Mouse (Mus musculus) intestine, embryonic 14.5 days (tissue): ENCODE data around the gene Lyst. TPM values are rescaled to one million over a fixed set of nuclear protein-coding genes. Genes with fewer than 3 reads are reported as not detected.

Experiments used
- ATAC-seq: fragments of 200-750 bp; cut with Nextera tagmentation; replicated peaks from 2 replicates; pipeline ENCODE4 v1.8.0; 2017; ENCODE audit warnings: low read depth, moderate number of reproducible peaks, moderate TSS enrichment, moderate library complexity; ENCODE audit not compliant: low FRiP score, low TSS enrichment
- DNase-seq: peaks from one replicate; pipeline ENCODE4 v3.0.0-alpha.2; 2018; ENCODE audit warnings: low spot score
- H3K27ac ChIP-seq: fragments of 300-500 bp; sonication (generic); 2 replicates; pipeline ENCODE4 v1.5.1; 2014; ENCODE audit warnings: low read depth, mild to moderate bottlenecking, control low read depth
- H3K27me3 ChIP-seq: fragments of 300-500 bp; sonication (generic); replicated peaks from 2 replicates; pipeline ENCODE4 v1.6.1; 2014; ENCODE audit warnings: low read length, control low read depth; ENCODE audit not compliant: control insufficient read depth, insufficient read depth
- H3K36me3 ChIP-seq: fragments of 300-500 bp; sonication (generic); 2 replicates; pipeline ENCODE4 v1.6.1; 2014; ENCODE audit warnings: low read length, control low read depth; ENCODE audit not compliant: control insufficient read depth, insufficient read depth
- H3K4me1 ChIP-seq: fragments of 300-500 bp; sonication (generic); replicated peaks from 2 replicates; pipeline ENCODE4 v1.6.1; 2014; ENCODE audit warnings: low read length, control low read depth, mixed read lengths; ENCODE audit not compliant: control insufficient read depth, insufficient read depth
- H3K4me2 ChIP-seq: fragments of 300-500 bp; sonication (generic); 2 replicates; pipeline ENCODE4 v1.6.1; 2014; ENCODE audit warnings: low read length
- H3K4me3 ChIP-seq: fragments of 300-500 bp; sonication (generic); 2 replicates; pipeline ENCODE4 v1.5.1; 2014; ENCODE audit warnings: low read depth, low read length, control low read depth, mixed read lengths
- H3K9ac ChIP-seq: fragments of 300-500 bp; sonication (generic); 2 replicates; pipeline ENCODE4 v1.6.1; 2014; ENCODE audit warnings: mild to moderate bottlenecking, low read length
- H3K9me3 ChIP-seq: fragments of 300-500 bp; sonication (generic); 2 replicates; pipeline ENCODE4 v1.6.1; 2016; ENCODE audit warnings: low read length, control low read depth; ENCODE audit not compliant: control insufficient read depth
- WGBS: fragments of 180-500 bp; shearing (Covaris S2); extraction: QIAGEN DNeasy Blood & Tissue Kit; methylation state at CpG from one replicate; pipeline ENCODE4 v1.1.7; 2014; 5-methylcytosine and 5-hydroxymethylcytosine counted together
- polyA plus RNA-seq: library from polyadenylated mRNA; unstranded; fragments of >200 nt; fragmentation: Nextera tagmentation; extraction: Ambion mirVana; gene quantifications from 2 replicates; pipeline ENCODE4 v1.2.1, GENCODE M21; 2014

Gene Lyst
- polyA plus RNA-seq, 1 experiment from 2014 or later, result 6.5 TPM

GRCm38 (mm10) chr13:13569603-13570002, 20.6 kb upstream of the Lyst start:
- no peak overlapping the region for H3K4me2 ChIP-seq
- ATAC-seq (no peak), DNase-seq (no peak)
- H3K9me3 ChIP-seq, result no peaks in the 10 kb centered on the region
- H3K4me1 ChIP-seq, result no peaks in the 10 kb centered on the region
- H3K9ac ChIP-seq, result no peak overlapping the region
- H3K4me3 ChIP-seq, result no peak overlapping the region
- no peaks in the 10 kb centered on the region for H3K27me3 ChIP-seq
- H3K27ac ChIP-seq, result no peak overlapping the region
- H3K36me3 ChIP-seq, result no peaks in the 10 kb centered on the region

GRCm38 (mm10) chr13:13572060-13572835, 17.9 kb upstream of the Lyst start:
- WGBS, result 81% methylated on average over 10 of the region's 10 CpGs
- Histone ChIP-seq H3K9ac (no peak overlapping the region), H3K4me2 (no peak overlapping the region), H3K27ac (no peak overlapping the region), H3K4me3 (no peak overlapping the region), H3K27me3 (no peaks in the 10 kb centered on the region), H3K4me1 (no peaks in the 10 kb centered on the region), H3K36me3 (no peaks in the 10 kb centered on the region), H3K9me3 (no peaks in the 10 kb centered on the region)
- no peak for DNase-seq
- no peak for ATAC-seq

GRCm38 (mm10) chr13:13572941-13573340, 17.3 kb upstream of the Lyst start:
- Histone ChIP-seq H3K36me3 (no peaks in the 10 kb centered on the region), H3K9me3 (no peaks in the 10 kb centered on the region), H3K4me2 (no peak overlapping the region), H3K27me3 (no peaks in the 10 kb centered on the region), H3K4me1 (no peaks in the 10 kb centered on the region), H3K9ac (no peak overlapping the region), H3K4me3 (no peak overlapping the region), H3K27ac (no peak overlapping the region)
- no peak for ATAC-seq
- 84% methylated on average over 2 of the region's 2 CpGs for WGBS
- DNase-seq, result no peak

- Histone ChIP-seq H3K27me3 (no peaks in the 10 kb centered on the region), H3K4me3 (no peak overlapping the region), H3K9me3 (no peaks in the 10 kb centered on the region), H3K4me1 (no peaks in the 10 kb centered on the region), H3K27ac (no peak overlapping the region), H3K4me2 (no peak overlapping the region), H3K9ac (no peak overlapping the region), H3K36me3 (no peaks in the 10 kb centered on the region)
- no peak for ATAC-seq
- 60% methylated on average over 5 of the region's 5 CpGs for WGBS
- DNase-seq, result no peak
These were observed 16.5 kb upstream of the Lyst start for GRCm38 (mm10) chr13:13573572-13574257.

GRCm38 (mm10) chr13:13574258-13574870, 15.8 kb upstream of the Lyst start:
- Histone ChIP-seq H3K4me1 (no peaks in the 10 kb centered on the region), H3K9me3 (no peaks in the 10 kb centered on the region), H3K4me2 (no peak overlapping the region), H3K4me3 (no peak overlapping the region), H3K27ac (no peak overlapping the region), H3K27me3 (no peaks in the 10 kb centered on the region), H3K36me3 (no peaks in the 10 kb centered on the region), H3K9ac (no peak overlapping the region)
- DNase-seq, result no peak
- 86% methylated on average over 8 of the region's 8 CpGs for WGBS
- ATAC-seq, result no peak

GRCm38 (mm10) chr13:13575106-13575505, 15.1 kb upstream of the Lyst start:
- 78% methylated on average over 8 of the region's 8 CpGs for whole genome bisulfite sequencing
- H3K27me3 ChIP-seq, result no peaks in the 10 kb centered on the region
- DNase-seq, result no peak

GRCm38 (mm10) chr13:13576469-13577205, 13.6 kb upstream of the Lyst start:
- no peaks in the 10 kb centered on the region for H3K9me3 ChIP-seq
- ATAC-seq (no peak), DNase-seq (no peak)
- no peaks in the 10 kb centered on the region for H3K36me3 ChIP-seq
- no peak overlapping the region for H3K4me3 ChIP-seq
- H3K4me1 ChIP-seq, result no peaks in the 10 kb centered on the region
- 54% methylated on average over 8 of the region's 8 CpGs for WGBS
- H3K27ac ChIP-seq, result no peak overlapping the region
- no peaks in the 10 kb centered on the region for H3K27me3 ChIP-seq
- H3K4me2 ChIP-seq, result no peak overlapping the region
- H3K9ac ChIP-seq, result no peak overlapping the region

More at GRCm38 (mm10) chr13:13575106-13575505, 15.1 kb upstream of the Lyst start:
- H3K4me2 ChIP-seq, result no peak overlapping the region
- no peak overlapping the region for H3K9ac ChIP-seq
- no peak overlapping the region for H3K4me3 ChIP-seq
- no peaks in the 10 kb centered on the region for H3K36me3 ChIP-seq
- H3K27ac ChIP-seq, result no peak overlapping the region
- H3K4me1 ChIP-seq, result no peaks in the 10 kb centered on the region
- ATAC-seq, result no peak
- no peaks in the 10 kb centered on the region for H3K9me3 ChIP-seq

- 75% methylated on average over 4 of the region's 4 CpGs for WGBS
- no peaks in the 10 kb centered on the region for H3K36me3 ChIP-seq
- no peaks in the 10 kb centered on the region for H3K4me1 ChIP-seq
- DNase-seq (no peak), ATAC-seq (no peak)
- H3K9me3 ChIP-seq, result no peaks in the 10 kb centered on the region
- no peak overlapping the region for H3K27ac ChIP-seq
- no peaks in the 10 kb centered on the region for H3K27me3 ChIP-seq
- H3K4me3 ChIP-seq, result no peak overlapping the region
- H3K9ac ChIP-seq, result no peak overlapping the region
- no peak overlapping the region for H3K4me2 ChIP-seq
These were observed 8.2 kb upstream of the Lyst start for GRCm38 (mm10) chr13:13581988-13582387.
